Mouse (Mus musculus) bone marrow macrophage, adult 2 months (primary cell): ENCODE measurements at regions not wholly inside any gene's neighbourhood (a gene's known extent, or its start where the extent isn't known, plus 50 kb on each side); places are given as distances from the start of the nearest gene placed in this dataset.

Experiments
- CTCF ChIP-seq: IDR thresholded peaks from 2 replicates; pipeline ENCODE4 v1.5.1; 2012; ENCODE audit warnings: low read depth, mild to moderate bottlenecking, low read length, moderate library complexity
- POLR2A ChIP-seq: IDR thresholded peaks from 2 replicates; pipeline ENCODE4 v1.6.1; 2012; ENCODE audit warnings: mild to moderate bottlenecking, low read depth, low read length, borderline replicate concordance

DNA sequence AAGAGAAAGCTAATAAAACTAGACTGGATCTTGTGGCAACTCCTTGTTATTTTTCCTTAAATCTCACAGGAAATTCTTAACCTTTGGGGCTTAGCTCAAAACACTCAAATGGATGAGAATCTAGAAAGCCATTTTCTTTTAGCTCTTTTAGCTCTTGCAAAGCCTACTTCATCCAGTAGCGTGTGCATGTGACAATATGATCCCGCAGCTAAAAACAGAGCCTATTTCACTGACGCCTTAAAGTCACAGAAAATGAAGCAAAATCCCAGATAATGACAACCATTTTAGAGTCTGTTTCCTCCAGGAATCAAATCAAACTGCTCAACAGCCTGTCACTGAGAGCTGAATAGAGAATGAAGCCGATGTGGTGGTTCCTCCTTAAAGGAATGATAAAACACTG lies 185.1 kb upstream of the Stxbp5 start:
- TF ChIP-seq POLR2A (no peak), CTCF (no peak)
